Mouse (Mus musculus) hindlimb bud, embryonic 11.5 days (tissue): Measurements from ENCODE around the gene Rnf141.

Experiments used
- DNase-seq: peaks from one replicate; pipeline ENCODE4 v3.0.0-alpha.2; 2012; ENCODE audit warnings: low read depth, low spot score; ENCODE audit errors: extremely low spot score

Rnf141 gene

DNA sequence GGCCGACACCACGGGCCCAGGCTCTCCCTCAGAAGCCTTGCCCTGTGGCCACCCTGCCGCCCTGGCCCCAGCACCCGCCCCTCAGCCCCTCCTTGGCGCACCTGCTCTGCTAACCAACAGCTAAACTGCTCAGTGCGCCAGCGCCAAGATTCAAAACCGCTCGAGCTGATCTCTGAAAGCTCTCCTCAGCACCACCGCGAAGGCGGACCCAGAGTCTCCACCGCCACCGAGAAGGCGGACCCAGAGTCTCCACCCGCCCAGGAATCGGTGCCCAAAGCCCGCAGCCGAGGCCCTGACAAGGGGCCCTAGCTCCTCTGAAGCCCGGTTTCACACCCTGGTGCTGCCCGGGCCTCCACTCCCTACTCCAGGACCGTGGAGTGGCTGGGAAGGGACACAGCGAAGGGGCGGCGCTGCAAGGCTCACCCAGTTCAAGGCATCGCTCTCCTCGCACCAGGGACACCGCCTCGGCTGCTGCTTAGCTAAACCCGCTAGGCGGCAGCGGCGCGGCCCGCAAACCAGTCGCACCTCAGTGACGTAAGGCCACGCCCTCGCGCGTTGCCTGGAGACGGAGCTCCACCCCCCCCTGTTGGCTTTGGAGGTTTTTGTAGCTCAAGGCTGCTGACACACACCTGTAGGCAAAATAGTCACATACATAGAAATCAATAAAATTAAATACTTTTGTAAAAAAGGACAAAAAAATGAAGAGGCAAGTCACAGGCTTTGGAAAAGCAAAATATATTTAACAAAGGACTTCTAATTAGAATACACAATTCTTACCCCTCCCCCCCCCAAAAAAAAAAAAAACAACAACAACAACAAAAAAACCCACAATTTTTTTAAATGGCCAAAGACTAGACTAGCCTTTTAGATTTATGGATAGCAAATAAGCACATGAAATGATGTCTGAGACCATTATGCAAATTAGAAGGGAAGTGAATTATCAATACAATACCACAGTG, at the start of gene Rnf141:
Rnf141 (minus strand) TSS at position 542 of the 959 bp plus-strand sequence.
- DNase-seq: peak; percentile 77

DNA sequence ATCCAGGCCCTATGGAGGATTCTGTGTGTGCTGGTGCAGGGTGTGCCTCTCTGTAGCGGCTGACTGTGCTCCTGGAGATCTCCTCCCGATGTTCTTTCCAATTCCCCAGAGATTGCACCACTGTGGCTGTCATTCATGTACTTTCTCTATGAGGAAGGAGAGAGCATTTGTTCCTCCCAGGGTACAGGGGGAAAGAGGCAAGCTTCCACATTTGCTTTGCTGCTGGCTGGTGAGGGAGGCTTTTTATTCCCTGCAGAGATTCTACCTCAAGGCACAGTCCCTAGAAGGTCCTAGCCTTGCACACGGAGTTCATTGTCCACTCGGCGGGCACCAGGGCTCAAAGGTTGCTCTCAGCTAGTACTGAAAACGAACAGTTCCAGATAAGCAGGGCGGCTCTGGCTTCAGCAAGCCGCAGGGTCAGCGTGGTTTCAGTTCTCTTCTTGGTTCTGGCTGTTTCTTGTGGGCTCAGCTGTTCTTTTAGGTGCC, 47.3 kb upstream of the Rnf141 start:
- DNase-seq: no peak

DNA sequence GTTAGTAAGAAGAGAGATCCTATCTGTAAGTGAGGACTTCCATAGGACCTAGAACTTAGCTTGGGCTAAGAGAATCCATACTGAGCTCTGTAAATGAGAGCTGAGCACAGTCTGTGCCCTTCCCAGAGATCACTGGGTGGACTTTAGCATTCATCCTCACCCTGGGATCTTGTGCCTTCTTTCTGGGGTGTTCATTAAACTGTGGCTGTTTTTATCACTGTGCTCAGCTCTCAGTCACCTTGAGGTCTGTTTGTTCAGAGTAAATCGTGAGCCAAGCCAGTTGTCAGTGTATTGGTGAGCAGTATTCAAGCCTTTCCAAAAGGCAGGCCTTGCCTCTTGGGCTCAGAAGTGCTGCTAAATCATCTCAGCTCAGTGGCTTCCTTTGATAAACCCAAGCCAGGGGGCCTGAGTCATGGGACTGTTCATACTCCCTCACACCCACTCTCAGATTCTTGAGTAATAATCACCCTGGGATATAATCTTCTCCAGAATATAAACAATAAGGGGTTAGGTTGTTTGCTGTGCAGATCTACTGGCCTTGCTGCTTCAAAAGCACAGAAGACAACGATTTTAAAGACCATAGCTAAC, 37.6 kb upstream of the Rnf141 start:
- no peak for DNase-seq

DNA sequence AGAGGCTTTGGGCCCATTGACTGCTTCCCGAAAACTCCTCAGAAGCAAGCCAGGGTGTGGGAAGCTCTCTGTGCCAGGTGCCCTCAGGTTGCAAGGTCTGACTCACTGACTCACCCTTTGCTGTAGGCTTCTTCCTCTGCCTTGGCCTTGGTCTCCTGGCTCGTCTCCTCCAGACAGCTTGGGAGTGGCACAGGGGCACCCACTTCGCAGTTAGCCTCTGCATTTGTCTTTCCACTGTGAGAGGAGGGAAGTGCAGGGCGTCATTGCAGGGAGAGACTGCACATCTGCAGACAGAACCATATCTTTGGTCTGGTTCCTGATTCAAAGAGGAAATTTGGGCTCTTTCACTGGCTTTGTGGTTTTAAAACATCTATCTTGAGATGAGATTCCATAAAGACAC, 33.8 kb upstream of the Rnf141 start:
- DNase-seq: no peak

DNA sequence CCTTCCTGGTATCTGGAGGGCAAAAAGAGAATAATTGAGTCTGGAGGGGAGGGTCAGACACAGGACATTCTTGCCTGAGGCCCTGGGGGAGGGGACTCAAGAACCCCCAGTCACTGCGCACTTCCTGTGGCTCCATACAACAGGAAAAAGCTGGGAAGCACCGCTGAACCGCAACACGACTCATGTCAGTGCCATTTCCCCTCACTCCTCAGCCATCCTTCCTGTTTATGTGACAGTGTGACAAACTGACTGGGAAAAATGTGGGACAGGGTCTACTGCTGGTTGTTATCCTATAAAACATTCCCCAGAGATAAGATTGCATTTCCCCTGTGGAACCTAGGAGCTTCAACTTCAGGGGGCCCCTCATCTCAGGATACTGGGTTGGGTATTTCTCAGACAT, 32.7 kb upstream of the Rnf141 start:
- DNase-seq: no peak

DNA sequence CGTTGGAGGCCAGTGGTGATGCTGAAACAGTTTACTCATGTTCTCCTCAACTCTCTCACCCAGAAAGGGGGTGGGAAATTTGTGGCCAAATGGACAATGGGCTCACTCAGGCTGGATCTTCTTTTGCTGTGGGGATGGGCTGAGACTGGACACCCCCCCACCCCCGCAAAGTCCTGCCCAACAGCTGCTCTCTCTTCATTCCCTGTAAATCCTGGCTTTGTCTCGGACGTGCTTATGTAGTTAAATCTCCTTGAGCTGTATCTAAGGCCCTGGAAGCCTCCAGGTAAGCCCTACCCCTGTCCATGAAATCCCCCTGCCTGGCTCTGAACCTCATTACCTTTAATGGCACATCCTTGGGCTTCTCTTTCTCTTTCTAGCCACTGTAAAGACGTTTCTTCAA, 24.6 kb upstream of the Rnf141 start:
- no peak for DNase-seq

DNA sequence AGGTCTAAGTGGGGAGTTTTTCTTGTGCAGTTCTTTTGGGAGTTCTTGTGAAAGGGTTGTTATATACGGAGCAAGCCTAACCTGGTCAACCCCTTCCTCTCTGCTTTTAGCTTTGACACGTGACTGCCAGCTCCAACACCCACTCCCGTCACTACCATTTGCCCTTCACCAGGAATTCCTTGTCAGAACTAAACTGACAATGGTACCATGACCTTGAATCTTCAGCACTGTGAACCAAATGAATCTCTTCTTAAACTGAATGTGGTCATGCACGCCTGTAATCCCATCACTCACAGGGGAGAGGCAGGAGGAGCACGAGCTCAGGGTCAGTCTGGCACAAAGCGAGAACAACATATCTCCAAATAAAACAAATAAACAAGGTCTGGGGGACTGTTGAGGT, 22.9 kb upstream of the Rnf141 start:
- no peak for DNase-seq

DNA sequence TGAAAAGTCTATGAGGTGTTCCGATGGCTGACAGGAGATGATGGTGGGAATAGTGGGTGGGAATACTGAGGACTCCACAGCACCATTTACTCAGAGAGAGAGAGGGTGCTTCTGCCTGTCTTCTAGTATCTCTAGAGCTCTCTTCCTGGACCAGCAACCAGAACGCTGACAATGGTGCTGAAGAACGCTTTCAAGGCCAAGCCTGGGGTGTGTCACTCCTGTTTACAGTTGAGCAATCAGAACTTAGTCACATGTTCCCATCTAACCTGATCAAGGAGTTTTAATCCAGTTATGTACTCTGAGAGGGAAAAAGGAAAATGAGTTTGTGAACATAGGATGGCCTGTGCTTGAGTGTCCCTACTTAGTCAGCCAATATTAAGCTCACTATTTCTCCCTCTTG, 21.8 kb upstream of the Rnf141 start:
- no peak for DNase-seq

DNA sequence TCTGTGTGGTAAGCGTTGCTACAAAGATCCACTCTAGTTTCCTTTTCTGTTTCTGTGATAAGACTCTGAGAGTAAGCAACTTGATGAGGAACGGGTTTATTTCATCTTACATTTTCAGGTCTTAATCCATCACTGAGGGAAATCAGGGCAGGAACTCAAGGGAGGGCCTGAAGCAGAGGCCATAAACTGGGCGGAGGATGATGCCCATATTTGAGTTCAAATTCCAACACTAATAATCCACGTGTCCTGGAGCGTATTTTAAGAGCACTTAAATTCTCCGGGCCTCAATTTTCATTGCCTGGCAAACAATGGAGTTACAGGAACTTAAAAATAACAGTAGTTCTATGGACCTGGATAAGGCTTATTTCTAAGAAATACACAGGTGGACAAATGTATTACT, 21.3 kb upstream of the Rnf141 start:
- no peak for DNase-seq

DNA sequence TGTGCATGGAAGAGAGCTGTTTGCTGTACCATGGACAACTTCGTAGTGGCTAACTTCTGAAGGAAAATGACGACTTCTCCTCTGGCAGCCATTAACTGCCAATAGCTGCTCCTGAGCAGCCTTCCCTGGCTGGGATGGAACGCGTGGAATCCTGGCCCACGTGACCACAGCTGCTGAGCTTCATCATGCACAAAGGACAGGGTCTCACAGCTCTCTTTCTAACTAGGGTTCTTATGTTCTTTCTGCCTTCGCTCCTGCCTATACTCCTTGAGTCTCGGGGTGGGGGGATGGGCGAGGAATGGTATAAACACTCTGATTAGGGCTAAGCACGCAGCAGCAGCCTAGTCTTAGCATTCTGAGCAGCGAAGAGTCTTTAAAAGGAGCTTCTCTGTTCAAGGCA, 20.8 kb upstream of the Rnf141 start:
- no peak for DNase-seq

DNA sequence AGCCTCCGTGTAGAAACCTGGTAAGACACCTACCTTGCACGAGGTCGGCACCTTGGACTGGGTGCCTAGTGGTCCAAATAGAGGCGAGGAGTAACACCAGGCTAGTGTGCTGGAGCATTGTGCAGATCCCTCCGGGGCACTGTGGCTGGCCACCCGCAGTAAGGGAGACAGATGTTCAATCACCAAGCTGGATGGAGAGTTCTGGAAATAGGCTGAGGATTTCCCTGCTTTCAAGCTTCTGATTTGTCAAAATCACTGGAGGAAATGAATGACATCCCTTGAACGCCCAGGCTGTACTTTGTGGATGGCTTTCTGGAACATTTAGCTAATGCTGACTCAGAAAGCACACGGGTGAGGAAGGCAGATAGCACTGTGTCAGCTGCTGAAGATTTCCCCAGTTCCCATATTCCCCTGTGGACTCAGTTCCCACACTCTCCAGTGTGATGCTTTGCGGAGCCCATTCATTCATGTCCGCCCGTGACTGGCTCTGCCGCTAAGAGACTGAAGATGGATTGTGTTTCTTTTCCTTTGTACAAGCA, 18.6 kb upstream of the Rnf141 start, which contains the start of gene Lyve1:
Lyve1 (minus strand) TSS at position 489 of the 539 bp plus-strand sequence.
- no peak for DNase-seq

DNA sequence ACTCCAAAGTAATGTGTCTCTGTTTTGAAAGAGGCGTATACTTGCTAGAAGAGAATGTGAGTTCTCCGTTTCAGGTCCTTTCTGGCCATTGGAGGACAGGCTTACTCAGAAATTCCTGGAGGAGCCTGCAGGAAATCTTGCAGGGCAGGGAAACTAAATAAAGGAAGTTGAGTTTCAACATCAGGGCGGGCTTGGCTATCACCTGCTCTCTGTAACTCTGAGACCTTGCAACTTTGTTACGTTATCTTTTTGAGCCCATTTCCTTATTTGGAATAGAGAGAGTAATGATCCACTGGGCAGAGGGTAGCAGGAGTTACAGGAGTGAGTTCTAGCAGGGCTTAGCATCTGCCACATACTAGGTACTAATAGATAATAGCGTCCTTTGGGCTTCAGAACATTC, 15.9 kb upstream of the Rnf141 start:
- no peak for DNase-seq

DNA sequence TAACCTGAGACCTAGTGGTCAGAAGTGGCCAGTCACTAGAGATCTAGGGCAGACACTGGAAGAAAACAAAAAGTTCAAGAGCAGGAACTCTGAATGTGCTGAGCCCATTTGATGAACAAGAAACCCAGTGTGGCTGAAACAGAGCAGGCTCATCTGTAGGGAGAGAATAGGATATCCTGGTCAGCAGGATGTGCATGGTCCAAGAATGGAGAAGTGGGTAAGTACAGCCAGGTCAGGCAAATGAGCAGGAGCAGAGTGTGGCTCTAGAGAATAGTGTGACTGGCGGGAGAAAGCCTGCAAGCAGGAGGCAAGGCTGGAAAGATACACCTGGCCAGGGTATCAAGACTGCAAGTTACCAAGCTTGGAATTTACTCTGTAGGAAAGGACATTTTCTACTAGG, 11.3 kb upstream of the Rnf141 start:
- no peak for DNase-seq

DNA sequence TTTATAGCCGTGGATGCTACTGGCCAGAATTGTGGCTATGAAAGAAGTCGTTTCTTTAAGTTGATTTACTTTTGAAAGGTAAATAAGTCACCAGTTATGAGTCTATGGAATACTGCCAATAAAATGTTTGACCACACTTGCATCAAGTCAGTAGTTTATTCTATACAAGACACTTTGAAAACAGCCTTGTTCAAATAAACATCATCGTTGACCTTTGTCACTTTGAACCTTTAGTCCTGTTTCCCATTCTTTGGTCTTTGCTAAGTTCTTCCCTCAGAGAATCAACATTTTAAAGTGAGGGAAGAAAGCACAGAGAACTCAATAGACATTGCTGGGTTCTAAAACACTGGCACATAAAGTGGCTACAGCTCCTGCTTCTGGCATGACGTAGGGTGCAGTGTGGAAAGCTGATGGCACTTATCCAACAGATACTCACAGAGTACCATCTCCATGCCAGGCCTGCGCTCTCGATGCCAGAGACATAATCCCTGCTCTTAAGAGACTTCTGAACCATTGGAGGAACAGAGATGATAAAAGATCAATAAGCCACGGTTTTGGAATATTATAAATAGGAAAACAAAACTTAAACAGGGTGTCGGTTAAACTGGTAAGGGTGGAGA, 10.8 kb upstream of the Rnf141 start:
- no peak for DNase-seq

DNA sequence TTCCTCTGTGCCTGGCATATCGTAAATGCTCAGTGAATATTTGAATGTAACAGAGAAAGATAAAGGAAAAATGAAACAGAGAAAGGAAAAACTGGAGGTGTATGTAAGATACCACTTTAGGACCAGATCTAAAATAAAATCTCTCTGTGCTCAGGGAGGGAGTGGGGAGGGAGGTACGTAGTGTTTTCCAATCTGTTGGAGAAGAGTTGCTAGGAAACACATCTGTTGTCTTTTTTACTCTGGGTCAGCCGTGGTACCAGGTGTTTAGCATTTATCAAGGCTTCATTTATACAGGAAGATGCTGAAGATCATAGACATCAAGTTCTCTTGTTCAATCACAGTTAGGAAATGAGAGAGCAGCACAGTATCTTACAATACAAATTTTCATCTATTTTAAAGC, 10.3 kb upstream of the Rnf141 start:
- no peak for DNase-seq

DNA sequence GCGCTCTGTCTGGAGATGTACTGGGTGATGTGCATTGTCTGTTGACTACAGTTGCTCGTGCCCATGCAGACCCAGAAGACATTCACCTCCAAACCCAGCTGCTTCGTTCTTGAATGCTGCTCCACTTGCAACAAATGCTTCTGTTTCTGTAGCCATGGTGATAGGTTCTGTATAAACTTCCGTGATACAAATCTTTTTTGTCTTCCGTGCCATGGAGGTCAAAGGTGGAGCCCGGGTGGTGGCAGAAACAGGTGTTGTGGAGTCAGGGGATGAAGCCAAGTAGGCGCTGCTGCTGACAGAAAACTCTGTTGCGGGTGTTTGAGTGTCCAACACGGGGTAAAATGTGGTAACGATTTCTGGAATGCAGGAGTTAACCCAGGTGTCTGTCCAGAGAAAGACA, 9.4 kb upstream of the Rnf141 start:
- DNase-seq: no peak

DNA sequence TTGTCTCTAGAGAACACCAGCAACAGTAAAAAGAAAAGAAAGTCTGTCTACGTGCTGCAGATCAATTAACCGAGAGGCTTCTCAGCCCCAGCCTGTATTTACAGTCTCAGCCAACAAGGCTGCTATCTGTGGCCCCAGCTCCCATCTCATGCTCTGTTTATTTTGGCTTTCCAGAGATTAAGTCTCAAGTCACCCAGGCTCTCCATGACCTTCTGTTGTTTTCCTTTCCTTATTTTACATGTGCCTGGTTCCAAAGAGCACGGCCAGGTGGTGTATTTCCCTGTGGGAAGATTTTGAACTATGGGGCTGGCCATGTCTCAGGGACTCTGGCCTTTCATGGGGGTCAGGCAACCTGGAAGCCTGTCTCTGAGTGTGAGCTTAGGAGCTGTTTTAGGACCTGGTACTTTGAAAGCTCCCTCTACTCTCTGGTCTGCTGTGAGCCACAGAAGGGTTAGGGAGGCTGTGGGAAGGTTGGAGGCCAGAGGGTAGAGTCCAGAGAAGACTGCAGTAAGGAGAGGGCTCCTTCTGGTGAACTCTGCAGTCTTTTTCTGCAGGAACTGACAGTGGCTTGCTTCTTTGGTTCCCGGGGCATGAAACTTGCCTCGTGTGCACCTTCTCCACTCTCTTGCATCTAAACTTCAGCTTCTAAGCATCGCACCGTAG, 7.4 kb upstream of the Rnf141 start:
- DNase-seq: no peak

DNA sequence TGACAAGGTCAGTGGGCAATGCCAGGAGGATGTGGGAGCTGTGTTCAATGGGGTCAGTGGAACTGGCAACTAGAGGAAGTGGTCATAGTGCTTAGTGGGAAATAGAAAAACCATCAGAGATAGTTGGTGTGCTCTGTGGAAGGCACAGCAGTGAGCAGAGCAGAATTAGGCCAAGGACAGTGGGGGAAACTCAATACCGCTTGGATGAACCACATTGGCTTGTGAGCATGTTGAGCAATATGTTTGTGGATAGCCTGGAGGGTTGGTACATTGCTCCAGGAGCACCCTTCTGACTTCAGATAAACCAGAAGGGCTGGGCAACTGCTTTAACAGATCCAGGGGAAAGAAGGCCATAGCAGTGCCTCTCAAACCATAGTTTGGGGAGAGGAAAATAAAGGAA, 4.1 kb upstream of the Rnf141 start:
- no peak for DNase-seq

DNA sequence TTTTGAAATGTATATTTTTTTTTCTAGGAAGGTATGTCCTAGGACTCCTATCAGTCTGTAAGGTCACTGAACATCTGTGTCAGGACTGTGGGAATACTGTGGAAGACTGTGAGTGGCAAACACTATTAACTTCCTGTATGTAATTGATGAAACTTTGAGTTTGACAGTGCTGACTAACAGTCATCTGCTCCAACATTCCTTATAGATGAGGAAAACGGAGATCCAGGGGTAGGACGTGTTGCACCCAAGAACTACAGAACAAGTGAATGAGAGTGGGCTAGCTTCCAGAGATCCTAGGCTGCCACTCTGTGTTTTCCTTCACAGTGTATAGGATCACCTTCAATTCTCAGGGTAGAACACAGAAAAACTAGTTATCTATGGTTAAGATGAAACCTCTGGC, 3.1 kb upstream of the Rnf141 start:
- DNase-seq: no peak

DNA sequence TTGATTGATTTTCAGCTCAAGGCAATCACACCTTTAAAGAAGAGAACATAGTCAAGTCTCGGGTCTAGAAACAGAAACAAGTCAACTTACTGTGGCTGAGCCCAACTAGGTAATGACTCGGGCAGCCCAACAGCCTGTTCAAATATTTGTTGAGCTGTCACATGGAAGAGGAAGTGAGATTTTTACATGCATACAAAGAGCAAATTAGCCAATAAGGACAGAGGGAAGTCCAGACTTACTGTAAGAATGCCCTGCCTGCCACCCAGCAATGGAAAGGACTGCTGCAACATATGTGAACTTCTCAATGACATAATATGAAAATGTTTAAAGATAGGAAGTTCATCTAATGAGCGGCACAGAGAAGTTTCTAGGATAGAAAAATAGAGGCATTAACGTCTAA, 3.9 kb downstream of the Rnf141 start:
- no peak for DNase-seq

DNA sequence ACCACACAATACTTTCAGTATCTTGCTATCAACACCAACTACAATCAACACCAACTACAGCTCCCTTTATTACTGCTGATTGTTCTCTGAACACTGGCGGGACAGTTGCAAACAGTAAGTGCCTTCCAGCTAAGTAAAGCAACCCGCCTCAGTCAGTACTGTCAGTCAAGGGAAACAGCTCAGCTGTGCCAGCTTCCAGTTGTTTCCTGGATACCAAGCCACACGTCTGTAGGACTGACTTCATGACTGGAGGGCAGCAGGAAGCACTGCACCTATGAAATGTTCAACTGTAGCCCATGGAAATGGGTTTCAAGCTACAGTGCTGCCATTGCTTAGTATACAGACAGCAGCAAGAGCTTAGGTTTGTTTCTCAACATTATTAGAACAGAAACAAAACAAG, 9.7 kb downstream of the Rnf141 start:
- no peak for DNase-seq
